Mouse (Mus musculus): ENCODE results near the gene Trim11.

- TF ChIP-seq CTCF (IDR thresholded peaks at IDR 0.05; ENCODE audit: low read depth): no peak
- no peak for TF ChIP-seq EP300 (IDR thresholded peaks at IDR 0.05; ENCODE audit: low read depth)
Measured at GRCm38 (mm10) chr11:58964216-58964615, 13.7 kb upstream of the Trim11 start.

All from heart, postnatal 0 days (tissue).